17 mouse cellular contexts compared by ENCODE assay signal in the genomic region with DNA sequence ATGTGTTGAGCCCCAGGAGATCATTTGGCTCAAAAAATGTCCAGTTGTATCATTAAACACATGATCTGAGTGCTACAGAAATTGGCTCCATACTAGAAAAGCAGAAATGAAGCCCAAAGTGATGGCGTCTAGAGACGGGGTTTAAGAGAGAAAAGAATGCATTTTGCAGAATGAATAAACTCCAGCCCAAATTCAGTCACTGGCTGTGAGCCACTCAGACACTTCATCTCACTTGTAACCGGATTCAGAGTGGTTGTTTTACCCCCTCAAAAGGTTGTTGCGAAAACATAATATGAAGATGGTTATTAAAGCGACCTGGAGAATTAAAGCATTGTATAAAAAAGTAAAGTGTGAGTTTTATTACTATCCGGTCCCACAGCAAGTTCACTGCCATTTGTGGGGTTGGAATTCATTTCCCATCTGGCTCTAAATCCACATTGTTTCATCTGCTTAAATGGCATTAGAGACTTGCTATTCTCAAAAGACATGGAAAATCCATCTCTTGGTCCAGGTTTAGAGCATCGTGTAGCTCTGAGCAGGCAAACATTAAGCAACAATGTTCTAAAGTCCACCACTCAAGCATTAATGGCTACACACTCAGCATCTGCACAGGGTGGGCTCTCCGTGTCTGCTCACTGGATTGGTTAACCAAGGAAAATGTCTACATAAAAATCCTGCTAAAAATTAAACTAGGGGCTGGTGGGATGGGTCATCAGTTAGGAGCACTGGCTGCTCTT.
"Had no signal": no experiment of that assay in that cellular context is flagged by ENCODE, and none has a peak within 500 bp of the region (broad histone marks: within the 10 kb centered on the region; RNA-seq: fewer than 3 reads in every experiment).

No protein-coding gene starts in this region.

- H3K27ac ChIP-seq: kidney, postnatal 0 days; layer of hippocampus, adult 2 months; liver, embryonic 14.5 days; neural tube, embryonic 13.5 days had no signal

- H3K4me1 ChIP-seq: neural tube, embryonic 13.5 days had no signal

- DNase-seq: kidney, adult 2 months; kidney, postnatal 25 days; layer of hippocampus, adult 9-11 months; liver, postnatal 0 days; lung, postnatal 14 days; midbrain, embryonic 14.5 days; retina, postnatal 1 day; right cerebral cortex, postnatal 25 days; thymus, adult 18-20 months; thymus, postnatal 14 days; thymus, postnatal 4 days had no signal

- H3K9ac ChIP-seq: liver, embryonic 14.5 days; liver, postnatal 0 days; neural tube, embryonic 13.5 days had no signal

- H3K27me3 ChIP-seq: neural tube, embryonic 13.5 days had no signal

- H3K4me3 ChIP-seq: layer of hippocampus, adult 2 months; neural tube, embryonic 13.5 days had no signal

- H3K9me3 ChIP-seq: neural tube, embryonic 13.5 days had no signal

- ATAC-seq: intestine, postnatal 0 days; liver, postnatal 0 days had no signal

- H3K36me3 ChIP-seq: neural tube, embryonic 13.5 days had no signal

- H3K4me2 ChIP-seq: midbrain, embryonic 11.5 days; neural tube, embryonic 13.5 days had no signal
